Mouse (Mus musculus) C2C12 (cell line): ENCODE measurements around the gene Plxnd1. TPM values are rescaled to one million over a fixed set of nuclear protein-coding genes. Genes with fewer than 3 reads are reported as not detected.

Experiments
- H3K27me3 ChIP-seq: one replicate; pipeline ENCODE4 v1.6.1; 2011; ENCODE audit not compliant: control insufficient read depth, insufficient read depth, insufficient read length
- H3K36me3 ChIP-seq: one replicate; pipeline ENCODE4 v1.6.1; 2011; ENCODE audit not compliant: control insufficient read depth, insufficient read depth
- H3K4me3 ChIP-seq: one replicate; pipeline ENCODE4 v1.5.1; 2011; ENCODE audit warnings: mild to moderate bottlenecking, control low read depth; ENCODE audit not compliant: poor library complexity, insufficient read depth, severe bottlenecking
- H3K79me2 ChIP-seq: one replicate; pipeline ENCODE4 v1.6.1; 2011; ENCODE audit not compliant: control insufficient read depth, insufficient read depth
- H3K79me3 ChIP-seq: one replicate; pipeline ENCODE4 v1.6.1; 2011; ENCODE audit warnings: low read depth, control low read depth
- H3ac ChIP-seq: one replicate; pipeline ENCODE3; 2011; ENCODE audit warnings: low read depth; ENCODE audit not compliant: control insufficient read depth, insufficient read length
- CEBPB ChIP-seq: IDR thresholded peaks from one replicate; pipeline ENCODE4 v1.6.1; 2011; ENCODE audit warnings: low read depth, mild to moderate bottlenecking, control low read depth, moderate library complexity
- CTCF ChIP-seq: IDR thresholded peaks from one replicate; pipeline ENCODE4 v1.5.1; 2011; ENCODE audit not compliant: control insufficient read depth, insufficient read depth, insufficient read length
- FOSL1 ChIP-seq: IDR thresholded peaks from one replicate; pipeline ENCODE4 v1.8.0; 2011; ENCODE audit warnings: mild to moderate bottlenecking, low read length; ENCODE audit not compliant: poor library complexity, insufficient read depth, severe bottlenecking
- MAX ChIP-seq: IDR thresholded peaks from one replicate; pipeline ENCODE4 v1.6.1; 2011; ENCODE audit warnings: mild to moderate bottlenecking, control low read depth
- MYOD1 ChIP-seq: IDR thresholded peaks from one replicate; pipeline ENCODE4 v1.6.1; 2011; ENCODE audit warnings: low read depth; ENCODE audit not compliant: control insufficient read depth, insufficient read length
- MYOG ChIP-seq: IDR thresholded peaks from one replicate; pipeline ENCODE4 v1.6.1; 2011; ENCODE audit not compliant: control insufficient read depth, insufficient read length; ENCODE audit errors: extremely low read depth
- USF1 ChIP-seq: IDR thresholded peaks from one replicate; pipeline ENCODE4 v1.6.1; 2011; ENCODE audit warnings: low read depth, mild to moderate bottlenecking, control low read depth, moderate library complexity
- long read RNA-seq, 2 experiments: library from polyadenylated mRNA; unstranded; transcript quantifications; one replicate each; pipeline ENCODE4 v2.0.0; 2019 to 2020
- polyA plus RNA-seq: library from polyadenylated mRNA; unstranded; fragments of >200 nt; fragmentation: generic; extraction: Trizol; gene quantifications from one replicate; pipeline ENCODE4 v1.2.1, GENCODE M21; 2012; ENCODE audit warnings: missing spikeins

Gene Plxnd1
- polyA plus RNA-seq = 14.8 TPM
- long read RNA-seq, experiment 1, partial matches to known transcripts = 0 of 2 reads
- long read RNA-seq, experiment 1, other reads (novel, unspliced or antisense) = 1 of 2 reads
- long read RNA-seq, experiment 2, partial matches to known transcripts = 3 of 3 reads
- long read RNA-seq, experiment 2, other reads (novel, unspliced or antisense) = 0 of 3 reads

DNA sequence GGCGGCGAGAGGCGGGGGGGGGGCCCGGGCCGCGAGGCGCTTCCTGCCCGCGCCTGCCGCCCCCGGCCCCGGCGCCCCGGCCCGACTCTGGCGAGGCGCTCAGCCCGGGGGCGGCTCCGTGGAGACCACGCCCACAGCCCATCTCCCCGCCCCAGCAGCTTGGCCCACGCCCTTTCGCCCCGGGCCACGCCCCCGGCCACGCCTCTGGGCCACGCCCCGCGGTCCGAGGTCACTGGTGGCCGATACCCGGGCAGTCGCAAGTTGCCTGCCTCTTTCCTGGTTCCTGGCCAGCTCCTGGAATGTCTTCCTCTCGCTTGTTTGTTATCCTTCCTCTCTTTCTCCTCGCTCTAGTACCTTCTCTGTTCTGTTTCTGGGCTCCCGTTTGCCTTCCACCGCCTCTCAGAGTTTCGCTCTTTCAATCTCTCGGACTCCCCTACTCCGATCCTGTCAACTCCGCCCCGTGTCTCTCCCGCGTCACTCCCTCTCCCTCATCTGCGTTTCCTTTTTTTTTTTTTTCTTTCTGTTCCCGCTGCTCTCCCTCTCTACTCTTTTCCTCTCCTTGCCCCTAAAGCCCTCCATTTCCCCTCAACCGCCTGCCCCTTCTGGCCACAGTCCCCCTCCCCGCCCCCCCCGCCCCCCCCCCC, at the start of gene Plxnd1:
Gene Plxnd1 (minus strand): TSS at position 129 of the 644 bp plus-strand sequence.
- Histone ChIP-seq H3K79me2 (peaks cover 37% of the 10 kb centered on the region), H3K27me3 (no peaks in the 10 kb centered on the region)
- TF ChIP-seq CTCF (no peak), MYOG (no peak), CEBPB (no peak), MAX (no peak), USF1 (no peak), FOSL1 (no peak), MYOD1 (no peak)

GRCm38 (mm10) chr6:116044039-116044438, 49.2 kb upstream of the Plxnd1 start:
- Histone ChIP-seq H3ac (no peak overlapping the region), H3K79me3 (no peaks in the 10 kb centered on the region), H3K27me3 (no peaks in the 10 kb centered on the region), H3K36me3 (peaks cover 12% of the 10 kb centered on the region), H3K79me2 (no peaks in the 10 kb centered on the region), H3K4me3 (no peak overlapping the region)
- no peak for TF ChIP-seq CTCF
- TF ChIP-seq USF1 = no peak
- no peak for TF ChIP-seq MYOG
- no peak for TF ChIP-seq MYOD1
- TF ChIP-seq MAX = no peak
- TF ChIP-seq CEBPB = no peak
- no peak for TF ChIP-seq FOSL1

More for the DNA sequence above, at the start of gene Plxnd1:
- peaks cover 5% of the 10 kb centered on the region for H3K79me3 ChIP-seq
- no peaks in the 10 kb centered on the region for H3K36me3 ChIP-seq
- peak within 1 kb of the TSS; percentile 37 for H3K4me3 ChIP-seq
- H3ac ChIP-seq = peak within 1 kb of the TSS; percentile 82

DNA sequence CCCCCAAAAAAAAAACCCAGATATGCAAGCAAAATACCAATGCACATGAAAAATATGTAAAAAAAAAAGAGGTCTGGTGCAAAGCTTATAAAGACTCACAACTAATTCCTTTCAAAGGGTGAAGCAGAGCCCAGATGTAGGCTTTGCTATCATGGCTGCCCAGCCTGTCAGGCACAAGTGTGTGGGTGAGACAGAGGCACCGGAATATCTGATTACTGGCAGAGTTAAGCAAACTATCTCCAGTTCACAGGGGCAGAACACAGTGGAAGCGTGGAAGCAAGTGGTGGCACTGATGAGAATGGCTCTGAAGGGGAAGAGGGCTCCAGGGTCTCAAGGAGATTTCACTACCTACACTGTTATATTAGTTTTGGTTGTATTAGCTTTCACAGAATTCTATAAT, 43.4 kb upstream of the Plxnd1 start:
- no peaks in the 10 kb centered on the region for H3K79me2 ChIP-seq
- H3ac ChIP-seq = no peak overlapping the region
- TF ChIP-seq USF1 = no peak
- no peak for TF ChIP-seq FOSL1
- TF ChIP-seq MYOD1 = no peak
- no peak for TF ChIP-seq MAX
- no peak for TF ChIP-seq CEBPB
- no peak for TF ChIP-seq MYOG
- no peak for TF ChIP-seq CTCF
- H3K27me3 ChIP-seq = no peaks in the 10 kb centered on the region
- peaks cover 8% of the 10 kb centered on the region for H3K36me3 ChIP-seq
- H3K4me3 ChIP-seq = no peak overlapping the region
- peaks cover 4% of the 10 kb centered on the region for H3K79me3 ChIP-seq

- Histone ChIP-seq H3K79me3 (peaks cover 4% of the 10 kb centered on the region), H3K79me2 (no peaks in the 10 kb centered on the region), H3ac (no peak overlapping the region), H3K36me3 (no peaks in the 10 kb centered on the region), H3K27me3 (no peaks in the 10 kb centered on the region), H3K4me3 (no peak overlapping the region)
- no peak for TF ChIP-seq USF1
- no peak for TF ChIP-seq MYOG
- TF ChIP-seq MAX = no peak
- TF ChIP-seq FOSL1 = no peak
- TF ChIP-seq CTCF = no peak
- TF ChIP-seq MYOD1 = no peak
- no peak for TF ChIP-seq CEBPB
These were observed 42.6 kb upstream of the Plxnd1 start for GRCm38 (mm10) chr6:116037281-116037831.

- H3K79me3 ChIP-seq = peaks cover 4% of the 10 kb centered on the region
- no peaks in the 10 kb centered on the region for H3K79me2 ChIP-seq
- H3K27me3 ChIP-seq = no peaks in the 10 kb centered on the region
- H3K36me3 ChIP-seq = no peaks in the 10 kb centered on the region
- no peak overlapping the region for H3K4me3 ChIP-seq
- no peak for TF ChIP-seq MYOG
- TF ChIP-seq CEBPB = no peak
- no peak for TF ChIP-seq MYOD1
- no peak for TF ChIP-seq CTCF
- TF ChIP-seq USF1 = no peak
- no peak for TF ChIP-seq MAX
- TF ChIP-seq FOSL1 = no peak
- no peak overlapping the region for H3ac ChIP-seq
These were observed 41.8 kb upstream of the Plxnd1 start for GRCm38 (mm10) chr6:116036555-116036954.

DNA sequence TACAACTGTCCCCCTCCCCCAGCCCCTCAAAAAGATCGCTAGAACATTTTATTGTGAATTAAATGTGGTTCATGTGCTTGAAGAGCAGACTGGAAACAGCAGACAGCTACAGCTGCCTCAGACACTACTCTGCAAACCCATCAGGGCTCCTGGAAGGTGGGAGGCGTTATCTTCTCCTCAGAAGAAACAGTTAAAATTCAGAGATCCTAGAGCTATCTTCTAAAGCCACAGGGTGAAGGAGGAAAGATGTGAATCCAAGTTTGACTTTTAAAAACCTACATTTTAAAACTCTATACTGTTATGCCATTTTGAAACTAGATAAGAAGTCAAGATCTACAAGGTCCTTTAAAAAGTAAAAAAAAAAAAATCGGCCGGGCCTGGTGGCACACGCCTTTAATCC, 36.2 kb upstream of the Plxnd1 start:
- H3K79me2 ChIP-seq = no peaks in the 10 kb centered on the region
- H3K36me3 ChIP-seq = no peaks in the 10 kb centered on the region
- H3K79me3 ChIP-seq = no peaks in the 10 kb centered on the region
- H3K27me3 ChIP-seq = no peaks in the 10 kb centered on the region
- TF ChIP-seq MYOG (no peak), MAX (no peak), MYOD1 (no peak), FOSL1 (no peak), CTCF (no peak), CEBPB (no peak), USF1 (no peak)
- H3K4me3 ChIP-seq = no peak overlapping the region
- no peak overlapping the region for H3ac ChIP-seq
